Mouse (Mus musculus) heart, embryonic 15.5 days (tissue): Measurements from ENCODE around the gene Fpgs. TPM values are rescaled to one million over a fixed set of nuclear protein-coding genes. Genes with fewer than 3 reads are reported as not detected.

ENCODE experiments used
- ATAC-seq: fragments of 200-750 bp; cut with Nextera tagmentation; replicated peaks from 2 replicates; pipeline ENCODE4 v1.8.0; 2017; ENCODE audit warnings: low read depth, moderate TSS enrichment; ENCODE audit not compliant: insufficient number of reproducible peaks, insufficient read depth, low FRiP score
- H3K27ac ChIP-seq: fragments of 300-500 bp; sonication (generic); 2 replicates; pipeline ENCODE4 v1.5.1; 2015; ENCODE audit warnings: mild to moderate bottlenecking, inconsistent platforms
- H3K27me3 ChIP-seq: fragments of 300-500 bp; sonication (generic); 2 replicates; pipeline ENCODE4 v1.6.1; 2015; ENCODE audit warnings: inconsistent platforms
- H3K36me3 ChIP-seq: fragments of 300-500 bp; sonication (generic); 2 replicates; pipeline ENCODE4 v1.6.1; 2015; ENCODE audit warnings: mild to moderate bottlenecking, inconsistent platforms
- H3K4me1 ChIP-seq: fragments of 300-500 bp; sonication (generic); replicated peaks from 2 replicates; pipeline ENCODE4 v1.6.1; 2015; ENCODE audit warnings: inconsistent platforms
- H3K4me2 ChIP-seq: fragments of 300-500 bp; sonication (generic); 2 replicates; pipeline ENCODE4 v1.6.1; 2015; ENCODE audit warnings: inconsistent platforms, mild to moderate bottlenecking, moderate library complexity
- H3K4me3 ChIP-seq: fragments of 300-500 bp; sonication (generic); 2 replicates; pipeline ENCODE4 v1.5.1; 2015; ENCODE audit warnings: mild to moderate bottlenecking, inconsistent platforms
- H3K9ac ChIP-seq: fragments of 300-500 bp; sonication (generic); 2 replicates; pipeline ENCODE4 v1.6.1; 2015; ENCODE audit warnings: mild to moderate bottlenecking, inconsistent platforms
- H3K9me3 ChIP-seq: fragments of 300-500 bp; sonication (generic); replicated peaks from 2 replicates; pipeline ENCODE4 v1.6.1; 2016; ENCODE audit warnings: inconsistent platforms
- WGBS: fragments of 180-500 bp; shearing (Covaris S2); methylation state at CpG from one replicate; pipeline ENCODE4 v1.1.7; 2015; ENCODE audit warnings: mixed read lengths; 5-methylcytosine and 5-hydroxymethylcytosine counted together
- polyA plus RNA-seq: library from polyadenylated mRNA; unstranded; fragments of >200 nt; fragmentation: Nextera tagmentation; extraction: Ambion mirVana; gene quantifications from 2 replicates; pipeline ENCODE4 v1.2.1, GENCODE M21; 2015

The Fpgs gene
- polyA plus RNA-seq, 1 experiment from 2014 or later, result 13.8 TPM

- peak overlapping the region; percentile 40; the same call in 1 of the 2 replicates for H3K9ac ChIP-seq
- H3K36me3 ChIP-seq, result no peaks in the 10 kb centered on the region
- H3K4me2 ChIP-seq, result peak overlapping the region; percentile 93
- H3K9me3 ChIP-seq, result no peaks in the 10 kb centered on the region
- 82% methylated on average over 12 of the region's 12 CpGs for WGBS
- peak overlapping the region; percentile 56 for H3K27ac ChIP-seq
- H3K4me3 ChIP-seq, result peak overlapping the region; percentile 85
- no peak for ATAC-seq
- H3K4me1 ChIP-seq, result peaks cover 20% of the 10 kb centered on the region
- H3K27me3 ChIP-seq, result no peaks in the 10 kb centered on the region
Measured at GRCm38 (mm10) chr2:32694691-32695090, 9.3 kb downstream of the Fpgs start.

- Histone ChIP-seq H3K4me2 (peak overlapping the region; percentile 93), H3K4me3 (peak overlapping the region; percentile 85), H3K36me3 (no peaks in the 10 kb centered on the region), H3K4me1 (peaks cover 21% of the 10 kb centered on the region), H3K9ac (peak overlapping the region; percentile 95), H3K9me3 (no peaks in the 10 kb centered on the region), H3K27ac (peak overlapping the region; percentile 80), H3K27me3 (no peaks in the 10 kb centered on the region)
- peak; percentile 97 for ATAC-seq
- 0% methylated on average over 51 of the region's 51 CpGs for WGBS
Measured at GRCm38 (mm10) chr2:32693823-32694411, 10.0 kb downstream of the Fpgs start.

GRCm38 (mm10) chr2:32693282-32693681 lies 10.7 kb downstream of the Fpgs start:
- Histone ChIP-seq H3K4me2 (peak overlapping the region; percentile 93), H3K9ac (peak overlapping the region; percentile 95), H3K9me3 (no peaks in the 10 kb centered on the region), H3K36me3 (no peaks in the 10 kb centered on the region), H3K27me3 (no peaks in the 10 kb centered on the region), H3K4me1 (peaks cover 21% of the 10 kb centered on the region), H3K27ac (peak overlapping the region; percentile 80; the same call in 1 of the 2 replicates), H3K4me3 (peak overlapping the region; percentile 85)
- no peak for ATAC-seq
- 19% methylated on average over 7 of the region's 7 CpGs for WGBS

- H3K9me3 ChIP-seq, result no peaks in the 10 kb centered on the region
- H3K4me2 ChIP-seq, result peak overlapping the region; percentile 93; the same call in 1 of the 2 replicates
- H3K4me1 ChIP-seq, result peaks cover 21% of the 10 kb centered on the region
- no peak for ATAC-seq
- H3K9ac ChIP-seq, result peak overlapping the region; percentile 95
- no peak overlapping the region for H3K27ac ChIP-seq
- H3K4me3 ChIP-seq, result peak overlapping the region; percentile 85; the same call in 1 of the 2 replicates
- peaks cover 6% of the 10 kb centered on the region; the same call in 1 of the 2 replicates for H3K36me3 ChIP-seq
- 93% methylated on average over 14 of the region's 14 CpGs for WGBS
- H3K27me3 ChIP-seq, result no peaks in the 10 kb centered on the region
Measured at GRCm38 (mm10) chr2:32692496-32692895, 11.4 kb downstream of the Fpgs start.

- Histone ChIP-seq H3K4me3 (no peak overlapping the region), H3K27me3 (no peaks in the 10 kb centered on the region), H3K9me3 (no peaks in the 10 kb centered on the region), H3K36me3 (peaks cover 20% of the 10 kb centered on the region; the same call in 1 of the 2 replicates), H3K9ac (no peak overlapping the region), H3K27ac (no peak overlapping the region), H3K4me2 (no peak overlapping the region), H3K4me1 (peaks cover 21% of the 10 kb centered on the region)
- 80% methylated on average over 11 of the region's 11 CpGs for WGBS
- ATAC-seq, result no peak
Measured at GRCm38 (mm10) chr2:32691041-32691440, 12.9 kb downstream of the Fpgs start.

GRCm38 (mm10) chr2:32689420-32689819 lies 14.5 kb downstream of the Fpgs start:
- no peak overlapping the region for H3K4me2 ChIP-seq
- 18% methylated on average over 5 of the region's 5 CpGs for WGBS
- H3K27me3 ChIP-seq, result no peaks in the 10 kb centered on the region
- H3K9me3 ChIP-seq, result no peaks in the 10 kb centered on the region
- peaks cover 17% of the 10 kb centered on the region for H3K4me1 ChIP-seq
- ATAC-seq, result no peak; the same call in 1 of the 2 replicates
- H3K4me3 ChIP-seq, result no peak overlapping the region
- no peak overlapping the region for H3K9ac ChIP-seq
- H3K27ac ChIP-seq, result no peak overlapping the region
- peaks cover 35% of the 10 kb centered on the region; the same call in 1 of the 2 replicates for H3K36me3 ChIP-seq

GRCm38 (mm10) chr2:32687562-32687961 lies 16.4 kb downstream of the Fpgs start:
- Histone ChIP-seq H3K27ac (no peak overlapping the region), H3K27me3 (no peaks in the 10 kb centered on the region), H3K36me3 (peaks cover 52% of the 10 kb centered on the region), H3K9me3 (no peaks in the 10 kb centered on the region), H3K9ac (no peak overlapping the region), H3K4me1 (peaks cover 5% of the 10 kb centered on the region), H3K4me2 (no peak overlapping the region), H3K4me3 (no peak overlapping the region)
- ATAC-seq, result no peak
- 89% methylated on average over 8 of the region's 8 CpGs for WGBS

- Histone ChIP-seq H3K27me3 (no peaks in the 10 kb centered on the region), H3K27ac (no peak overlapping the region), H3K9ac (no peak overlapping the region), H3K4me2 (no peak overlapping the region), H3K9me3 (no peaks in the 10 kb centered on the region), H3K4me1 (peaks cover 5% of the 10 kb centered on the region), H3K4me3 (no peak overlapping the region), H3K36me3 (peaks cover 58% of the 10 kb centered on the region)
- WGBS, result 85% methylated on average over 6 of the region's 6 CpGs
- no peak for ATAC-seq
Measured at GRCm38 (mm10) chr2:32686640-32687039, 17.3 kb downstream of the Fpgs start.

GRCm38 (mm10) chr2:32685807-32686206 lies 18.1 kb downstream of the Fpgs start:
- ATAC-seq, result no peak
- Histone ChIP-seq H3K4me1 (peaks cover 8% of the 10 kb centered on the region), H3K27ac (no peak overlapping the region), H3K4me3 (no peak overlapping the region), H3K36me3 (peaks cover 63% of the 10 kb centered on the region), H3K9me3 (no peaks in the 10 kb centered on the region), H3K9ac (no peak overlapping the region), H3K4me2 (no peak overlapping the region), H3K27me3 (no peaks in the 10 kb centered on the region)
- WGBS, result 93% methylated on average over 3 of the region's 3 CpGs

GRCm38 (mm10) chr2:32684681-32685428 lies 19.1 kb downstream of the Fpgs start:
- H3K9ac ChIP-seq, result no peak overlapping the region
- H3K36me3 ChIP-seq, result peaks cover 63% of the 10 kb centered on the region
- no peaks in the 10 kb centered on the region for H3K27me3 ChIP-seq
- ATAC-seq, result no peak
- H3K4me3 ChIP-seq, result no peak overlapping the region
- WGBS, result 85% methylated on average over 15 of the region's 15 CpGs
- no peaks in the 10 kb centered on the region for H3K9me3 ChIP-seq
- no peak overlapping the region for H3K27ac ChIP-seq
- no peak overlapping the region for H3K4me2 ChIP-seq
- H3K4me1 ChIP-seq, result peaks cover 16% of the 10 kb centered on the region

GRCm38 (mm10) chr2:32683701-32684100 lies 20.2 kb downstream of the Fpgs start:
- no peak overlapping the region for H3K9ac ChIP-seq
- 90% methylated on average over 10 of the region's 10 CpGs for WGBS
- no peak overlapping the region for H3K4me3 ChIP-seq
- H3K9me3 ChIP-seq, result no peaks in the 10 kb centered on the region
- H3K4me2 ChIP-seq, result no peak overlapping the region
- H3K27me3 ChIP-seq, result no peaks in the 10 kb centered on the region
- no peak for ATAC-seq
- no peak overlapping the region for H3K27ac ChIP-seq
- peaks cover 19% of the 10 kb centered on the region for H3K4me1 ChIP-seq
- peaks cover 70% of the 10 kb centered on the region for H3K36me3 ChIP-seq
